Mouse (Mus musculus): ENCODE data around the gene Hspa1l.

- TF ChIP-seq GATA1 (IDR thresholded peaks at IDR 0.05; ENCODE audit: low read length) (no peak), TAL1 (IDR thresholded peaks at IDR 0.05; ENCODE audit: low read length) (no peak)
Measured at GRCm38 (mm10) chr17:34962841-34963240, 9.7 kb upstream of the Hspa1l start.

Measured in erythroblast, embryonic 14.5 days (primary cell).